Mouse (Mus musculus): ENCODE measurements at regions not wholly inside any gene's neighbourhood (a gene's known extent, or its start where the extent isn't known, plus 50 kb on each side); places are given as distances from the start of the nearest gene placed in this dataset.

DNA sequence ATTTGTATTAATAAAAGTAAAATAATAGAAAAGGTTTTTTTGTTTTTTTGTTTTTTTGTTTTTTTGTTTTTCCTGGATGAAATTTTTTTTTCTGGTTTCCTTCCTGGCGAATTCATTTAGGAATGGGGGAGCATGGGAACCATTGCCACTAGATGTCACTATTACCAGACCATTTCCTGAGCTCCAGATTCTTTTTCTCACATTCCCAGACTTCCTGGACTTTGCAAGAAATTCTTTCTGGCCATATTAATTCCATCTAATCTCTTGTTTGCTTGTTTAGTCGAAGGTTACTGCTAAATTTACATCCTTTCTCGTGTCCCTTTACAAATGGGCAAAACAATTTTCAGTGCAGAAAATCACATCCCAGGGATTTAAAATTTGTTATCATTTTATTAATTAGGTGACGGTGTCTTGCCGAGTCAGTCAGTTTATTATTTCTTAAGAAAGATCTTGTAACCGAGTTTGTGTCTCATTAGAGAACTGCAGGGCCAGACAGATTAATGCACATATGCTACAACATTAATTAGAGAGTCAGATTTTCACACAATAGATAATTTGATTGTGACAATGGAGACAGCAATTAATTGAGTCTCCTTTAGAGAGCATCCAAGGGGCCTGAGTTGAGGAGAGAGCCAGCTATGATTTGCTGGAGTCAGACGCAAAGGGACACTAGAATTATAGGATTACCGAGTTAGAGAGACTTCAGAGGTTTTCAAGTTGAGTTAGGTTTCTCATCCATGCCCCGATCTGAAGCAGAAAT lies 1702.5 kb upstream of the Tenm2 start:
- Histone ChIP-seq H3K4me1 (ENCODE audit: control insufficient read depth, insufficient read depth, low read length) (no peaks in the 10 kb centered on the region), H3K27ac (ENCODE audit: insufficient read depth, low read length) (no peak overlapping the region), H3K4me3 (replicated peaks; ENCODE audit: insufficient read depth, low read depth, low read length) (no peak overlapping the region), H3K27me3 (ENCODE audit: control insufficient read depth, insufficient read depth, low read length) (no peaks in the 10 kb centered on the region)
- TF ChIP-seq CTCF (IDR thresholded peaks at IDR 0.05; ENCODE audit: borderline replicate concordance, insufficient read depth, low read depth, low read length) (peak; percentile 23; the same call in 1 of the 2 replicates), POLR2A (IDR thresholded peaks at IDR 0.05; ENCODE audit: borderline replicate concordance, insufficient read depth, low read length) (no peak)
- 41% methylated on average over 9 of the region's 9 CpGs for WGBS
- DNase-seq: peak in 1 of 2 experiments; percentile 0

Measured in cerebellum, adult 2 months (tissue).